Mouse (Mus musculus) myocyte (in vitro differentiated cells): ENCODE results near the gene Usp12.

Source experiments
- CEBPB ChIP-seq: IDR thresholded peaks from 2 replicates; pipeline ENCODE4 v1.6.1; 2011; ENCODE audit warnings: mild to moderate bottlenecking, moderate library complexity; ENCODE audit not compliant: poor library complexity, insufficient read depth, severe bottlenecking
- E2F4 ChIP-seq: IDR thresholded peaks from one replicate; pipeline ENCODE4 v1.6.1; 2011; ENCODE audit warnings: mild to moderate bottlenecking, control low read depth, moderate library complexity; ENCODE audit not compliant: insufficient read depth
- MAX ChIP-seq: IDR thresholded peaks from one replicate; pipeline ENCODE4 v1.6.1; 2011; ENCODE audit warnings: low read depth, mild to moderate bottlenecking, control low read depth
- MYOD1 ChIP-seq, 3 experiments: IDR thresholded peaks; one replicate each; pipeline ENCODE4 v1.6.1; 2011; ENCODE audit warnings: control low read depth in 2 of 3, low read depth in 2 of 3, mild to moderate bottlenecking in 2 of 3, moderate library complexity in 1 of 3; ENCODE audit not compliant: insufficient read length in 2 of 3, control insufficient read depth in 1 of 3
- MYOG ChIP-seq, 3 experiments: IDR thresholded peaks; one replicate each; pipeline ENCODE4 v1.6.1; 2011; ENCODE audit warnings: control low read depth in 2 of 3, low read depth in 2 of 3, mild to moderate bottlenecking in 2 of 3; ENCODE audit not compliant: insufficient read length in 2 of 3, control insufficient read depth in 1 of 3, insufficient read depth in 1 of 3
- POLR2A ChIP-seq: IDR thresholded peaks from one replicate; pipeline ENCODE4 v1.6.1; 2011; ENCODE audit warnings: low read depth, mild to moderate bottlenecking, control low read depth, moderate library complexity; ENCODE audit not compliant: insufficient read length
- POLR2AphosphoS2 ChIP-seq: IDR thresholded peaks from one replicate; pipeline ENCODE4 v1.6.1; 2011; ENCODE audit warnings: low read depth, control low read depth; ENCODE audit not compliant: insufficient read length
- REST ChIP-seq: IDR thresholded peaks from one replicate; pipeline ENCODE4 v1.6.1; 2011; ENCODE audit warnings: mild to moderate bottlenecking, control low read depth, moderate library complexity; ENCODE audit not compliant: insufficient read depth, insufficient read length
- SRF ChIP-seq: IDR thresholded peaks from one replicate; pipeline ENCODE4 v1.6.1; 2011; ENCODE audit warnings: low read depth; ENCODE audit not compliant: control insufficient read depth, insufficient read length
- TCF12 ChIP-seq: IDR thresholded peaks from one replicate; pipeline ENCODE4 v1.6.1; 2011; ENCODE audit warnings: mild to moderate bottlenecking, control low read depth; ENCODE audit not compliant: poor library complexity, insufficient read depth, severe bottlenecking
- TCF3 ChIP-seq: IDR thresholded peaks from one replicate; pipeline ENCODE4 v1.6.1; 2011; ENCODE audit warnings: low read depth, control low read depth; ENCODE audit not compliant: insufficient read length
- USF1 ChIP-seq: IDR thresholded peaks from one replicate; pipeline ENCODE4 v1.6.1; 2011; ENCODE audit warnings: low read depth, mild to moderate bottlenecking, control low read depth, moderate library complexity

GRCm38 (mm10) chr5:146793630-146794083 is 1.1 kb downstream of the Usp12 start:
- TF ChIP-seq POLR2A (no peak), E2F4 (no peak), POLR2AphosphoS2 (no peak), USF1 (no peak), REST (no peak), MYOD1 (IDR thresholded peaks at IDR 0.05; ENCODE audit: control insufficient read depth in 1 of 3, insufficient read length in 2 of 3, low read depth in 2 of 3) (no peak), CEBPB (no peak), TCF12 (no peak), TCF3 (no peak), MAX (no peak), MYOG (IDR thresholded peaks at IDR 0.05; ENCODE audit: control insufficient read depth in 1 of 3, insufficient read depth in 1 of 3, insufficient read length in 2 of 3, low read depth in 2 of 3) (no peak), SRF (no peak)
